ENCODE assay signal across 7 mouse cellular contexts in the genomic region with DNA sequence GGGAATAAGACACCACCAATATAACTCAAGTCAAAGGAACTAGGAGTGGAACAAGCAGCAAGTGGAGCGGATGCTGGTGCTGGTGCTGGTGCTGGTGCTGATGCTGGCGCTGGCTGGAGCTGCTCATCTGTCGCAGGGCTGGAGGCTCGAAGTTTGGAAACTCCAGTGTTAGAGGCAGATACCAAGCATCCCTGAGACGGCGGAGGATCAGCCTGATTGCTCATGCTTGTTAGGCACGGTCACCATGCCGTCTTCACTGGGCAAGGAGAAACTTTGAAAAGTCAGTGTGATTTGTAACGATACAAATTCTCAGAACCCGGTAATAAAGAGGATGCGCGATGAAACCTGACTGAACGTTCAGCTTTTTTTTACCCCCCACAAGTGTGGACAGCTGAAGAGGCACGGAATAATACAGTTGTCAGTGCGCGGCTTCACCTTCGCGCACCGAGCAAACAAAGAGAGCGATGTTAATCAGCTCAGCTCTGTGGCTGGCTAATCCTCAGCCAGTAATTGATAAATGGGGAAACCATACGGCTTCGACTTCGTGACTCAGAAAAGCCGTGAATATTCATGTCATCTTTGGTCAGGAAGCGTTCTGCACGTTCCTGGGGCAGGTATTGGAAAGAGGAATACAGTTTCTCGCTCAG.
DNase-seq lines count a peak whose midpoint lies in the region; ATAC-seq lines count a peak whose summit lies in the region.

No protein-coding gene starts in this region.

- H3K36me3 ChIP-seq in lung, embryonic 15.5 days = no peaks in the 10 kb centered on the region
- H3K36me3 ChIP-seq in forebrain, embryonic 10.5 days (replicated peaks) = no peaks in the 10 kb centered on the region
- H3K36me3 ChIP-seq in intestine, embryonic 16.5 days (ENCODE audit: control insufficient read depth, insufficient read depth, low read length) = no peaks in the 10 kb centered on the region
- no peaks in the 10 kb centered on the region for H3K36me3 ChIP-seq in neural tube, embryonic 12.5 days

- H3K4me3 ChIP-seq in lung, embryonic 15.5 days = peak overlapping the region; percentile 37
- H3K4me3 ChIP-seq in forebrain, embryonic 10.5 days = peak overlapping the region; percentile 54
- H3K4me3 ChIP-seq in intestine, embryonic 16.5 days (ENCODE audit: low read length) = peak overlapping the region; percentile 33
- H3K4me3 ChIP-seq in neural tube, embryonic 12.5 days = peak overlapping the region; percentile 34

- no peak overlapping the region for H3K9ac ChIP-seq in lung, embryonic 15.5 days
- H3K9ac ChIP-seq in intestine, embryonic 16.5 days (ENCODE audit: low read depth, low read length) = peak overlapping the region; percentile 9; the same call in 1 of the 2 replicates
- peak overlapping the region; percentile 22; the same call in 1 of the 2 replicates for H3K9ac ChIP-seq in neural tube, embryonic 12.5 days

- H3K27ac ChIP-seq in lung, embryonic 15.5 days = no peak overlapping the region
- peak overlapping the region; percentile 51 for H3K27ac ChIP-seq in forebrain, embryonic 10.5 days
- H3K27ac ChIP-seq in intestine, embryonic 16.5 days (ENCODE audit: low read length) = no peak overlapping the region
- H3K27ac ChIP-seq in neural tube, embryonic 12.5 days = no peak overlapping the region

- ATAC-seq in lung, embryonic 15.5 days (ENCODE audit: borderline replicate concordance, extremely low read depth, low FRiP score, low TSS enrichment) = no peak
- ATAC-seq in intestine, embryonic 16.5 days = no peak
- peak; percentile 64 for ATAC-seq in neural tube, embryonic 12.5 days (ENCODE audit: low FRiP score, low read depth)

- no peaks in the 10 kb centered on the region for H3K9me3 ChIP-seq in lung, embryonic 15.5 days
- H3K9me3 ChIP-seq in forebrain, embryonic 10.5 days = peaks cover 3% of the 10 kb centered on the region; the same call in 1 of the 2 replicates
- no peaks in the 10 kb centered on the region for H3K9me3 ChIP-seq in intestine, embryonic 16.5 days (ENCODE audit: control insufficient read depth, low read length)
- H3K9me3 ChIP-seq in neural tube, embryonic 12.5 days = no peaks in the 10 kb centered on the region

- peak overlapping the region; percentile 78 for H3K4me2 ChIP-seq in lung, embryonic 15.5 days
- peak overlapping the region; percentile 49 for H3K4me2 ChIP-seq in intestine, embryonic 16.5 days (ENCODE audit: low read depth, low read length)
- H3K4me2 ChIP-seq in neural tube, embryonic 12.5 days (replicated peaks) = peak overlapping the region; percentile 74

- WGBS in lung, embryonic 15.5 days = 5% methylated on average over 27 of the region's 27 CpGs
- 3% methylated on average over 27 of the region's 27 CpGs for WGBS in forebrain, embryonic 10.5 days
- 4% methylated on average over 27 of the region's 27 CpGs for WGBS in intestine, embryonic 16.5 days
- 4% methylated on average over 27 of the region's 27 CpGs for WGBS in neural tube, embryonic 12.5 days

- H3K4me1 ChIP-seq in lung, embryonic 15.5 days = peaks cover 11% of the 10 kb centered on the region; the same call in 1 of the 2 replicates
- peaks cover 25% of the 10 kb centered on the region for H3K4me1 ChIP-seq in forebrain, embryonic 10.5 days
- H3K4me1 ChIP-seq in intestine, embryonic 16.5 days (ENCODE audit: control insufficient read depth, insufficient read depth, low read length) = no peaks in the 10 kb centered on the region
- H3K4me1 ChIP-seq in neural tube, embryonic 12.5 days = peaks cover 10% of the 10 kb centered on the region

- DNase-seq in lung, postnatal 36 days = no peak
- DNase-seq in forebrain, embryonic 10.5 days (ENCODE audit: extremely low spot score, low spot score) = peak; percentile 44
- no peak for DNase-seq in adrenal gland, postnatal 36 days
- no peak for DNase-seq in T-cell, adult 2 months (ENCODE audit: low spot score)

- peaks cover 20% of the 10 kb centered on the region for H3K27me3 ChIP-seq in lung, embryonic 15.5 days
- peaks cover 53% of the 10 kb centered on the region for H3K27me3 ChIP-seq in forebrain, embryonic 10.5 days (ENCODE audit: poor library complexity, severe bottlenecking)
- H3K27me3 ChIP-seq in intestine, embryonic 16.5 days (replicated peaks; ENCODE audit: control insufficient read depth, insufficient read depth, low read length) = no peaks in the 10 kb centered on the region; the same call in 1 of the 2 replicates
- no peaks in the 10 kb centered on the region for H3K27me3 ChIP-seq in neural tube, embryonic 12.5 days (replicated peaks)
